Mouse (Mus musculus): ENCODE data around the gene Ddost.
"Not testable (repeated sequence)": the region's sequence is repeated elsewhere in the genome, so short reads cannot be mapped to it uniquely, and the experiment has no call there.

The Ddost gene

DNA sequence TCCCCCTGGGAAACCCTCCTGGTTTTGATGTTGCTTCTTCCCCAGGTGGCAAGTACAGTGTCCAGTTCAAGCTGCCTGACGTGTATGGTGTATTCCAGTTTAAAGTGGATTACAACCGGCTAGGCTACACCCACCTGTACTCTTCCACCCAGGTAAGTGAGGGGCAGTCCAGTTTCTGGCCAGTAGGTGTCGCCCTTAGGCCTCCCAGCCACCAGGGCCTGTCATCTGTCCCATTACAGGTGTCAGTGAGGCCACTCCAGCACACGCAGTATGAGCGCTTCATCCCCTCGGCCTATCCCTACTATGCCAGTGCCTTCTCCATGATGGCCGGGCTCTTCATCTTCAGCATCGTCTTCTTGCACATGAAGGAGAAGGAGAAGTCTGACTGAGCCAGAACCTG is 7.1 kb downstream of the Ddost start:
- DNase-seq, result peak; percentile 76 to 81

DNA sequence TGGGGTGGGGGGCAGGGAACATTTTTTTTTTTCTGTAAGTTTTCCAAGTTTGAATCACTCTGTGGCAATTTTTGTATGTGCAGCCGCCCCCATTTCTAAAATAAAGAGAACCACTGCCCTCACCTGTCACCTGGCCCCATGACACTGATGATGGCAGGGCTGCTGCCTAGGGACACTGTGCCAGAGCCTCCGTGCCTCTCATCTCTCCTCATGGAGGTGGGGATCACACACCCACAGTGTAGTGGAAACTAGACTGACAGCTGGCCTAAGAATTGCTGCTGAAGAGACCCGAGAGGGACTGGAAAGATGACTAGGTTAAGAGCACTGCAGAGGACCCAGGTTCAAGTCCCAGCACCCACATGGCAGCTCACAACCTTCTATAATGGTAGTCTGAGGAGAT is 7.6 kb downstream of the Ddost start:
- no peak for DNase-seq

DNA sequence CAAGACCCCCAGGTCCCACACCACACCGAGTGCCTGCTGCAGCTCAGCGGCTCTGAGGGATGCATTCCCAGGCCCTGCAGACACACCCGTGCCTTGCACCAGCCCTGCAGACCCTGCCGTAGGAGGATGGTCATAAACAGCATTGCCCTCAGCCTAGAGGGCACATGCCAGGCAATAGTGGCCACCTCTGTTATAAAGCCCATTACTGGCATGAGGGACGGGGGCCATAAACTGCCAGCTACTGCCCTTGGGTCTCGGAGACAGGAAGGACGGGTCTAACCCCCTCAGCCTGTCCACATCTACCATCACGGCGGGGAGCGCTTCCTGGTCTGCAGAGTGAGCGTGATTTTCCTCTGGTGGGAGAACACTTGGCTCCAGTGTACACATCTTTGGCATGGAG is 8.5 kb downstream of the Ddost start:
- DNase-seq, result no peak

DNA sequence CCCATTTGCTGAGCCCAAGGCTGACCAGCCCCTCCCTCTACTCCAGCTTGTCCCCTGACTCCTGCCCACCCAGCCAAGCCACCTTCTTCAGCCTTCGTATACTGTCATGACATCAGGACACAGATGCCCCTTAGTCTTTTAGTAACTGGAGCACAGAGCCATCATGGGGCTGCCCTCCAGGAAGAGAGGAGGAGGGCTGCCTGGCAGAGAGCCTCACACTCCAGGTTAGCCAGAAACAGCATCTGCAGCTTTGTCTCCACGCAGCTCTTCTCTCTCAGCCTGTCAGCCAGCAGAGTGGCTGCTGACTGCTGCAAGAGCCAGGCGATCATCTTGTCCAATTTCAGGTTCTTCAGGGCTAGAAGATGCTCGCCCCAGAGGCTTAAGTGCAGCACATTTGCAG is 9.3 kb downstream of the Ddost start:
- no peak for DNase-seq

DNA sequence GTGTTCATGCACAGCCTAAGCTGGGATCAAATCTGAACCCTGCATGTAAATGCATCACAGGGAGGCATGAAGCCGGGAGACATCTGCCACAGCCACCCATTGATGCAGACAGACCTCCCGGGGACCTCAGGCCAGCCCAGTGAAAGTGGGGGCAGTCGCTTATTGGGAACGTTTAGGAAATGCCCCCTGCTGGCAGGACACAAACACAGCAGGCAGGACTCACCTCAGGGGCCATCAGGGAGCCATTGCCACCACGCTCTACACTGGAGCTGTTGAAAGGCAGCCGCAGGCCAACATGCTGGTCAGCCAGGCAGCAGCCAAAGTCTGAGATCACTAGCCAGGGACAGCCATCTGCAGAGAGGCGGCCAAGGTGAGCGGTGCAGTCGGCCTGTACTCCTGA is 11.3 kb downstream of the Ddost start:
- DNase-seq, result peak in 1 of 2 experiments; percentile 43

DNA sequence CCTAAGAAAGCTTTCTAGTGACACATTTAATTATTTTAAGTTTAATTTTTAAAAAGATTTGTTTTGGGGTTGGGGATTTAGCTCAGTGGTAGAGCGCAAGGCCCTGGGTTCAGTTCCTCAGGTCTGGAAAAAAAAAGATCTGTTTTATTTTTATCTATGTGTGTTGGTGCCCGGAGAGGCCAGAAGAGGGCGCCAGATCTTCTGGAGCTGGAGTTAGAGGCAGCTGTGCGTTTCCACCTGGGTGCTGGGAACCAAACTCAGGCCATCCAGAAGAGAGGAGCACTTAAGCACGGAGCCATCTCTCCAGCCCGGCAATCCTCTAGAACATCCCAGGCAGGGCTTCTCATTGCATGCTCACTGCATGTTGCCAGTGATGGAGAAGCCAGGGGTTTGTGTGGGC is 11.8 kb downstream of the Ddost start:
- DNase-seq, result peak in 1 of 2 experiments; percentile 31

DNA sequence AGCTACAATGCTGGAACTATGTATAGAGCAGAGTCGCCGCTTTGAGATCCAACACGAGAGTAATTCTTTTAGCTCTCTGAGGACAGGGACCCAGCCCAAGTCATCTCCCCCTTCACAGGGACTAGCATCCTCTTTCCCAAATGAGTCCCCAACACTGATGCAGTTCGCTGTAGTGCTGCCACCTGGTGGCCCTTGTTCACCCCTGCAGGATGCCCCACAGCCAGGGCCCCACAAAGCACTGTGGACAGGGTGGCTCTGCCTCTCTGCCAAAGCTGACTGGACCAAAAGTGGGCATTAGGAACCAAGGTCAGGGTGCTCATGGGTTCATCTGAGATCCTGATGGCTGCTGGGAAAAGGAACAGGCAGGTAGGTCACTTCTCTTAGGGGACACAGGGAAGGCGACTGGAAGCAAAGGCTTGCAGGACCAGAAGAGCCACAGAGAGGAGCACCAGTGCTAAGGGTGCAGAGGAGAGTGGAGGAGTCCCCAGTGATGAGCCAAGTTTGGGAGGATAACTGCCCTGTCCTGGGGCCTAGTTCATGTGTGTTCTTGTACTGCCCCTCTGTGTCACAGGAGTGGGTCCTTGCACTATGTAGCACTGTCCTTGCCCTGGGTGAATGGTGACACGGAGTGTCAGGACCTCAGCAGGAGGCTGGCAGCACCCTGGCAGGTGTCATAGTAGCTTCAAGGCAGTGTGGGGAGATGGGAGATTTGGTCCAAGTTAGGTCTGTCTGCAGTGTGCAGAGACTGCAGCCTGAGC is 14.2 kb downstream of the Ddost start:
- DNase-seq, result peak; percentile 71 to 82

DNA sequence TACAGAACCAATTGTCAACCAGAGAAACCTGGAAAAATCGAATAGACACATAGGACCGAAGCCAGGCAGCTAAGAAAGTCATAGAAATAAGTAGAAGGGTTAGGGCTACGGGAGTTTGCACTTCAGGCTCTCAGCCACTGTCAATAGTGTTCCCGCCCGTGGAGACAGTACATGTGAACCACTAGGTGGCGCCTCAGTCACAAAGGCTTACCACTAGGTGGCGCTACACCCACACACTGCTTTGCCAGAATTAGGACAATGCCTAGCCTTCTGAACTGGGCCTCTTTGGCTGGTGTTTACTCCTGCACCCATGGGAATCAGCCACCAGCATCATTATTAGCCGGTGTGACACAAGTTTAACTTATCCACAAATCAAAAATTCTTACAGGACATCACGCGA is 15.0 kb downstream of the Ddost start:
- peak; percentile 88 to 90 for DNase-seq

DNA sequence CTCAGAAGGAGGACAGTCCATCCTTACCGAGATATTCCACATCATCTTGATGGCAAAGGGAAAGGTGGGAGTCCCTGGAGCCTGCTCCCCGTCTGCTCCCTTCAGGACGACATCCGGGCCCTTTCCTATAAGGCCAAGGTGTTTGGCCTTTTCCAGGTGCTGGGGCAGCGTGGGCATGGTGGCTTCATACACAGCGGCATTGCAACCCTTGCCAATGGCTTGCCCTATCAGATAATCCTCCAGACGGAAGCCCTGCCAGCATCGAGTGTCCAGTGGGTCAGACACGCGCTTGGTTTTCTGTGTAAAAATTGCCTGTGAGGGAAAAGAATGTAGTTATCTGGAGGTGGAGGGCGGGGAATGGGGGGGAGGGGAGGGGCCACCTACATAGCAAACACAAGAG is 16.2 kb downstream of the Ddost start:
- no peak for DNase-seq

DNA sequence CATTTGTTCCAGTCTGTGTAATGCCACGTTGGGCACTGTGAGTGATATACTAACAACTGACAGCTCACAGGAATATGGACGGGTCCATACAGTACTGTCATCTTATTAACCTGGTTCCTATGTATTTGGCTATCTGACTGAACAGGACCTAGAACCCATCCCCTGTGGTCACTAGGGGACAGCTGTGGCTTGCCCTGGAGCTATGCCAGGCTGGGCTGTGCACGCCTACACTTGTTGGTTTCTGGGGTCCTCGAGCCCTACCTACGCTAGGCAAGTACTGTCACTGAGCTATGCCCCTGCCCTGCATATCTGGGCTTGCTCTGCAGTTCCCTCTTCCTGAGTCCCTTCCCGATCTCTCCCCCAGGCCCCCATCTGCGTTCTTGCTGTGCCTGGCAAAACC is 17.0 kb downstream of the Ddost start:
- DNase-seq, result no peak

DNA sequence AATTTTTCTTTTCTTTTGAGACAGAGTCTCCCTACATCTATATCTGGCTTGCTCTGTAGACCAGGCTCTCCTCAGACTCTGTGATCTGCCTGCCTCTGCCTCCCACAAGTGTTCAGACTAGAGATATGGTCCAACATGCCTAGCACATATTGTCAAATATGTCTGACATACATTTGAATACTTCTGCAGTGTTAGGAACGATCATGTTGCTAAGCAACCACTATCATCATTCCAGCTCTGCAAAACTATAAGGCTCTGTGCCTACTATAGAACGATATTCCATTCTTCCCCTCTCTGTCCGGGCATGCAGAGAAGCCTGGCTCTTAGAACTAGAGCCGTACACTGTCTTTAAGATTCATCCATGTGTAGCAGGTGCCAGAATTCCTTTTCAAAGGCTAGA is 18.2 kb downstream of the Ddost start:
- no peak for DNase-seq

DNA sequence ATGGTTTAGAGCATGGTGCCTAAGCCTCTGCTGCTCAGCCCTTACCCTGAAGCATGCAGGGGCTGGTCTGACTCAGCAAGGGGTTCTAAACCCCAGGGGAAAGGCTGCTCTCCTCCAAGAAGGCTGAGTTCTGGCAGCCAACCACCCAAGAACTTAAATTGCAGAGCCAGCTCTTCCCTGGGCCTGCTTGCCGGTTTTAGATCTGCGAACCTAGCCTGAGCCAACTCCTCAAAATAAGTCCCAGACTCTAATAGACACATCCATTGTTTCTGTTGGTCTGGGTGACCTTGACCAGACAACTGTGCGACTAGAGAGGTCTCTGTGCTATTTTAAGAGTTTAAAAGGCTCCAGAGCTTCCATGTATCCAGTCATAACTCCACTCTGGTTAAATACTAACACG is 19.2 kb downstream of the Ddost start:
- no peak for DNase-seq

DNA sequence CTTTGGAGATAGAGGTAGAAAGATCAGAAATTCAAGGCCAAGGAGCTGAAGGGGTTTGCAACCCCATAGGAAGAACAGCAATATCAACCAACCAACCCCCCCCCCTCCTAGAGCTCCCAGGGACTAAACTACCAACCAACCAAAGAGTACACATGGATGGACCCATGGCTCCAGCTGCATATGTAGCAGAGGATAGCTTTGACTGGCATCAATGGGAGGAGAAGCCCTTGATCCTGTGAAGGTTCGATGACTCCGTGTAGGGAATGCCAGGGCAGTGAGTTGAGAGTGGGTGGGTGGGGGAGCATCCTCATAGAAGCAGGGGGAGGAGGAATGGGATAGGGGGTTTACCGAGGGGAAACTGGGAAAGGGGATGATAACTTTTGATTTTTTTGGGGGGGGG is 19.9 kb downstream of the Ddost start:
- DNase-seq, result no peak

DNA sequence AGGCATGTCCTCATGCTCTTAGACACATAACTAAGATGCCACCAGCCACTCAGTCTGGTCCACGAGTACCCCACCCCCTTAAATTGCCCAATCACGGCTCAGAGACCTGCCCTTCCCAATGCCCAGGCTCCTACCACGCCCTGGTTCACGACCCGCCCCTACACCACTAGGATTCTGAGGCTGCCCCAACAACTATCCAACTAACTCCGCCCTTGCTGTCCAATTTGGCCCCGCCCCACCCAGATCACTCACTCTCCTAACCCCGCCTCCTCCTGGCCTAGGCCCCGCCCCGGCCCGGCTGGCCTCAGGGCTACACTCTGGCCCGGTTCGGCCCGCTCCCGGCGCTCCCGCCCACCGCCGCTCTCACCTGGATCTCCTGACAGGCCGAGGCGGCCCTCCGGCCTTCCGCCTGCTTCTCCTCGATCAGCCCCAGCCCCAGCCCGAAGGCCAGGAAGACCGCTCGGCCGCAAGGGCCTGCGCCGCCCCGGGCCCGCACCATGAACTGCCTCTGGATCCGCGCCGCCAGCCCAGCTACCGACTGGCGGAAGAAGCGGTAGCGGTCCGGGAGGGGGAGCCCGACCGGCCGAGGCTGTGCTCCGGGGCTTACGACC is 21.0 kb downstream of the Ddost start:
- DNase-seq, result peak; percentile 95 to 97

DNA sequence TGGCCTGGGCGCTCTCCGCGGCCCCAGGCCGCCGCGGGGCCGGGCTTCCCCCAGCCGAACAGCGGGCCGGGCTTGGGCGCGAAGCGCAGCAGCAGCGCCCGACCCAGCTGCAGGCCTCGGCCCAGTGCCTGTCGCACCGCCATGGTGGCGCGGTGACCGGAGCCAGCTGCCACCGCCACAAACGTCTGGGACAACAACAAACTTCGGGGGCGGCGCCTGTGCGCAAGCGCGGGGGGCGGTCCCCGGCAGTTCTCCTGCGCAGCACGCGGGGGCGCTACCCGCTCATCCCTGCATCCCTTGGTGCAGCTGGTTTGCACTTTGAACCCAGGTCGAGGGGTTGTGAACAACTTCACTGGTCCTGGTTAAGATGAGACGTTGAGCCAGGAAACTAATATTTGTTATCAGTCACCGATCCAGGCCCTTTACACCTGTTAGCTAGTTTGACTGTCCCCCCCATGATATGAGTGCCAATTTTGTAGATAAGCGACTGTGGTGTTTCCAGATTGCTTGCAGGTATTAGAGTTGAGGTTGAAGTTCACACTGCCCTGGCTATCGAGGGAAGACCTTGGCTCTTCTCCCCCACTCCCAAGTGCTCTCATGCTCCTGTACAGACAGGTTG is 21.7 kb downstream of the Ddost start, which contains the start of gene Pink1:
Gene Pink1 (minus strand): TSS at position 231 of the 619 bp plus-strand sequence.
- DNase-seq, result peak; percentile 94 to 95

DNA sequence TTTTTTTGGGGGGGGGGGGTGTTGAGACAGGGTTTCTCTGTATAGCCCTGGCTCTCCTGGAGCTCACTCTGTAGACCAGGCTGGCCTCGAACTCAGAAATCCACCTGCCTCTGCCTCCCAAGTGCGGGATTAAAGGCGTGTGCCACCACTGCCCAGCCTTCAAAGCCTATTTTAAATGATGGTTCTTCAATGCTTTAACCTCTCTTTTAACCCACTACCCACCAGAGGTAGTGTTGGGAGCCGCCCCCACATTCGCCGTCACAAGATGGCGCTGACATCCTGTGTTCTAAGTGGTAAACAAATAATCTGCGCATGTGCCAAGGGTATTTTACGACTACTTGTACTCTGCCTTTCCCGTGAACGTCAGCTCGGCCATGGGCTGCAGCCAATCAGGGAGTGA is 22.6 kb downstream of the Ddost start:
- DNase-seq, result not testable (repeated sequence)

DNA sequence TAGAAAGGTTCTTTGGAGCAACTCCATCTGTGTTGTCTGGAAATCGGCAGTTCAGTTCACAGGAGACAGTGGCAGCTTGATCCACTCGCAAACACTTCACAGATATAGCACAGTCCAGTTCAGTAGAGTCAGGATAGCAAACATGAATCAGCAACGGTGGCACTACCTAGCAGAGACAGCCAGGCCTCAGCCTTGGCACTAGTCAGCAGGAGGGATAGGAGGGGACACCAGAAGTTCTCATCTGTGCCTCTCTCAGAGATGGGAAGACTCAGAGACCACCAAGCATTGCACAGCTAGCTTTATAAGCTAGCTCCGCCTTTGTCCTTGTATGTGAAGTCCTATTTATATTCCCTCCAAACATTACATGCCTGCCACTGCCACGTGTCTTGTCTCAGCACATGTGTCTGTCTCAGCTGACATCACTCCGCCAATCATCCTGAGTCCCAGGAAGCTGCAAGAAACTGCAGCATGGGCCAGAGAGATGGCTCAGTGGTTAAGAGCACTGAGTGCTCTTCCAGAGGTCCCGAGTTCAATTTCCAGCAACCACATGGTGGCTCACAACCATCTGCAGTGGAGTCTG is 23.5 kb downstream of the Ddost start:
- no peak for DNase-seq

DNA sequence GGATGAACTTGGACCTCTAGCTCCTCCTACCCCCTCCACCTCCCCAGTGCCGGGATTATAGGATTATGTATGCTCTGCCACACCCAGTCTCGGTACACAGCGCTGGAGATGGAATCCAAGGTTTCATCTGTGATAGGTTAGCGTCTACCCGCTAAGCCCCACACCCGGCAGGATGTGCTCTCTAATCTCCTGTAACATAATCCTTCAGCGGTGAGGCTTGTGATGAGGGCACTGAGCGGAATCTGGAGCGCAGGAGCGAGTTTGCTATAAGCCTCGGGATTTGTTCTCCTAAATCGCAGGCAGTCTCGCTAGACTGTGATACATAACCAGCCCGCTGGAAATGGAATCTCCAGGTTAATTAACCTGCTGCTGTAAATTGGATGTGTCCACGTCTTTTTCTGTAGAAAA is 25.7 kb downstream of the Ddost start:
- peak in 1 of 2 experiments; percentile 15 for DNase-seq

DNA sequence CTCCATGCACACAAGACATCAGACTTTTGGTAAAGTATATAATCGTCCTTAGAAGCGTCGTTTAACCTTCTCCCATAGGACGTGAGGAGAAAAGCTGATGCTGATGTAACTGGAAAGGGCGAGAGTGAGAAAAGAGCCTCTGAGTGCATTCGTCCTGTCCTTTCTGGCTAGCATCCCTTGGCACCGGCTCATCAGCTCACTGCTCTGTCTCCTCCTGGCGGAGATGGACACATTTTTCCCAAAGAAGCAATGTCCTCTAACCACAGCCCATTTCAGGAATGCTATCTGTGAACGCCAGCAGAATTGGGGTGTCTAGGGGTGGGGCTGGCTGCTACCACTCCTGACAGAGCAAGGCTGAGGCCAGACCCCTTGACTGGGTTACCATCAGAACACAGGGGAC is 27.1 kb downstream of the Ddost start:
- peak; percentile 58 to 71 for DNase-seq

DNA sequence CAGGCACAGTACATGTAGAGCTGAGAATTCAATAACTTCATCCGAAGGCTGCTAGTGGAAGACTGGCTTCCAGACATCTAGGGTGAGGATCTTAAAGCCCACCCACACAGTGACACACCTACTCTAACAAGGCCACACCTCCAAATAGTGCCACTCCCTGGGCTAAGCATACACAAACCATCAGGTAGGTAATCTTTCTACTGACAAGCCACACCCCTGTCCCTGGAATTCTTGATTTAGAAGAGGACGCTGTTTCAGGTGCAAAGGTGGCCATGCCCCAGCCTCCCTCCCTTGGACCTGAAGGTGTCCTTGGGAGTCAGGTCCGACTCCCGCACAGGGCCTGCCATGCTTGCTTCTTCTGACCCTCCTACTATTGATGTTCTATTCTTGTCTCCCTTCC is 28.6 kb downstream of the Ddost start:
- DNase-seq, result no peak

DNA sequence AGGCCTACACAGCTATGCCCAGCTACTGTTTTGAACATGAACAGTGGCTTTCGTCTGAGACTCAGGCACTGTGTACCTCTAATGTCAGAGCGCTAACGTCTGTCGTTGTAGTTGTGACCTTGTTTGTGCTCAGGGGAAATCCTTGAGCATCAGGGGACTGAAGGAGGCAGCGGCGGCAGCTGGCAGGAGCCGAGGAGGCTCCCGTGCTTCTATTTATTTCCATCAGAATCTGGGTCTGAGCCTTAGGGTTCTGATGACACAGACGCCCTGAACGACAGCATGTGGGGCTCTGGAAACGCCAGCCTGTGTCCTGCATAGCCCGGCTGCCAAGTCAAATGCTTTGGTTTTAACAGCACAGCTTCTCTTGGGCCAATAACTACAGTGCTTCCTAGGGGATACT is 30.5 kb downstream of the Ddost start:
- peak in 1 of 2 experiments; percentile 31 for DNase-seq

DNA sequence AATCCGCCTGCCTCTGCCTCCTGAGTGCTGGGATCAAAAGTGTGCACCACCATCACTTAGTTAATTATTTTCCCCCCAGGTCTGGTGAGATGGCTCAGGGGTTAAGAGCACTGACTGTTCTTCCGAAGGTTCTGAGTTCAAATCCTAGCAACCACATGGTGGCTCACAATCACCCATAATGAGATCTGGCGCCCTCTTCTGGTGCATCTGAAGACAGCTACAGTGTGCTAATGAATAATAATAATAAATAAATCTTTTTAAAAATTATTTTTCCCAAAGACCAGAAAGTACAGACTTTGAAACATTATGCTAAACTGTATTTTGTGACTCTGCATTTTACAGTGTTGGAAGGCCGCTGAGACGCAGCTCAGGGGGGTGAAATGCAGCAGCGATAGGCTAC is 31.1 kb downstream of the Ddost start:
- DNase-seq, result no peak

DNA sequence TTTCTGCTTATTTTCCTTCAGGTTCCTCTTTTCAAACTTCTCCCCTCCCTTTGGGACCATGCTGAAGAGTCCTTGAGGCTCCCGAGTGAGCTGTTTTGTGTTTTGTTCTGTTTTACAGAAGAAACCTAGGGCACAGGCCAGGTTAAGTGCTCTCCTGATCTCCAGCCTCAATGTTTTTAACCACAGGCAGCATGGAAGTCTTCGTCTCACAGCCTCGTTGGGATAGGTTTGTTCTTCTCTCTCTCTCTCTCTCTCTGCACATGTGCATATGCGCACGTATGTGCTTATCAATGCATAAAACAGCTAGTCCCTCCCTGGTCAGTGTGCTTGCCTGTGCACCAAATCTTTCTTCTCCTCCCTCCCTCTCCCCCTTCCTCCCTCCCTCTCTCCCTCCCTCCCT is 32.3 kb downstream of the Ddost start:
- no peak for DNase-seq

DNA sequence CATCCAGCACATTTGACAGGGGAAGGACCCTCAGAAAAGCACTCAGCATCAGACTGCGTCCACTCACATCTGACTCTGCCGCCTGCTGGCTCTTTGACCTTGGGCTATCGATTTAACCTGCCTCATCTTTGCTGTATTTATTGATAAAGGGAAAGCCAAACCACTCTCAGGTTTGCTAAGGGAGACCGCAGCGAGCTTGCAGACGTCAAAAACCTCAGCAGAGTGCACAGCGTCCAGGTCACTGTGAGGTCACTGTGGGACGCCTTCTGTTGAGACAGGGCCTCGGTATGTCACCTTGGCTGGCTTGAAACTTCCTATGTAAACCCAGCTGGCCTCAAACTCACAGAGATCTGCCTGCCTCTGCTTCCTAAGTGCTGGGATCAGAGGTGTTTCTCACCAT is 32.8 kb downstream of the Ddost start:
- DNase-seq, result no peak

All from cerebellum, postnatal 25 days (tissue).